Mouse (Mus musculus) limb, embryonic 15.5 days (tissue): ENCODE data around the gene Btbd35f28. TPM values are rescaled to one million over a fixed set of nuclear protein-coding genes. Genes with fewer than 3 reads are reported as not detected.
"Not testable (repeated sequence)": the region's sequence is repeated elsewhere in the genome, so short reads cannot be mapped to it uniquely, and the experiment has no call there.

Experiments used
- ATAC-seq: fragments of 200-750 bp; cut with Nextera tagmentation; 2 replicates; pipeline ENCODE4 v1.8.0; 2017; ENCODE audit warnings: low read depth, moderate TSS enrichment; ENCODE audit not compliant: insufficient number of reproducible peaks, low FRiP score, low TSS enrichment
- H3K27ac ChIP-seq: fragments of 300-500 bp; sonication (generic); 2 replicates; pipeline ENCODE4 v1.5.1; 2015; ENCODE audit warnings: moderate library complexity, mild to moderate bottlenecking, inconsistent platforms
- H3K27me3 ChIP-seq: fragments of 300-500 bp; sonication (generic); 2 replicates; pipeline ENCODE4 v1.6.1; 2015; ENCODE audit warnings: inconsistent platforms
- H3K36me3 ChIP-seq: fragments of 300-500 bp; sonication (generic); 2 replicates; pipeline ENCODE4 v1.6.1; 2015; ENCODE audit warnings: inconsistent platforms
- H3K4me1 ChIP-seq: fragments of 300-500 bp; sonication (generic); 2 replicates; pipeline ENCODE4 v1.6.1; 2015; ENCODE audit warnings: inconsistent platforms
- H3K4me2 ChIP-seq: fragments of 300-500 bp; sonication (generic); 2 replicates; pipeline ENCODE4 v1.6.1; 2015; ENCODE audit warnings: mild to moderate bottlenecking, inconsistent platforms
- H3K4me3 ChIP-seq: fragments of 300-500 bp; sonication (generic); 2 replicates; pipeline ENCODE4 v1.5.1; 2015; ENCODE audit warnings: mild to moderate bottlenecking, inconsistent platforms
- H3K9ac ChIP-seq: fragments of 300-500 bp; sonication (generic); 2 replicates; pipeline ENCODE4 v1.6.1; 2015; ENCODE audit warnings: inconsistent platforms
- H3K9me3 ChIP-seq: fragments of 300-500 bp; sonication (generic); 2 replicates; pipeline ENCODE4 v1.6.1; 2016; ENCODE audit warnings: inconsistent platforms
- whole genome bisulfite sequencing: fragments of 180-500 bp; shearing (Covaris S2); methylation state at CpG from one replicate; pipeline ENCODE4 v1.1.7; 2015; 5-methylcytosine and 5-hydroxymethylcytosine counted together
- polyA plus RNA-seq: library from polyadenylated mRNA; unstranded; fragments of >200 nt; fragmentation: Nextera tagmentation; extraction: Ambion mirVana; gene quantifications from 2 replicates; pipeline ENCODE4 v1.2.1, GENCODE M21; 2015

Gene Btbd35f28
- polyA plus RNA-seq = not detected in 2 replicates

DNA sequence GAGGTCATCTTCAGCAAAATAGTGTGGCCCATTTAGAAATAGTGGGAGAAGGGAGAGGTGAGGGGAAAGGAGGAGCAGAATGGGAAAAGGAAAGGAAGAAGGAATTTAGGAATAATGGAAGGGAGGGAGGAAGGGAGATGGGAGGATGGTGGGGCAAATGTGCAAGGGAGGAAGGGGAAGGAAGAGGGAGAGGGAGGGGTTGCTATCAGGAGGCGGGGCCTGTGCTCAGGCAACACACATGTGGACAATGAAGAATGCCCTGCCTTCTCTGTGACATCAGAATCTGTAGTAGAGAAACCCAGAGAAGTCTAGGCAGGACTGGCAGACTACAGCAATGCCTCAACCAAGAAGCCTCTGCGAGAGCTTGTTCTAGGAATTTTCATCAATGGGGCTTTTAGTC, at the start of gene Btbd35f28:
TSS of gene Btbd35f28 (plus strand) at position 301 of the 400 bp plus-strand sequence.
- not testable (repeated sequence) for ATAC-seq, H3K4me1 ChIP-seq, H3K4me3 ChIP-seq, H3K4me2 ChIP-seq, H3K36me3 ChIP-seq, H3K27me3 ChIP-seq, H3K9me3 ChIP-seq, H3K9ac ChIP-seq, H3K27ac ChIP-seq
- WGBS = no CpG with 5 or more reads among the region's 2 CpGs

Other genes with a start within 250 kb of the Btbd35f28 start
- gene Btbd35f16, start 239.6 kb upstream of the Btbd35f28 start, polyA plus RNA-seq = not detected in 2 replicates
- gene Btbd35f3, start 158.9 kb upstream of the Btbd35f28 start, polyA plus RNA-seq = not detected in 2 replicates
- not detected in 2 replicates for gene Btbd35f20, start 94.7 kb downstream of the Btbd35f28 start, polyA plus RNA-seq
- not detected in 2 replicates for gene Btbd35f17, start 174.1 kb downstream of the Btbd35f28 start, polyA plus RNA-seq